Mouse (Mus musculus) thymus, postnatal 36 days (tissue): Measurements from ENCODE around the gene Ppp1r1c.
"Not testable (repeated sequence)": the region's sequence is repeated elsewhere in the genome, so short reads cannot be mapped to it uniquely, and the experiment has no call there.

Source experiments
- DNase-seq, 2 experiments: peaks; one replicate each; pipeline ENCODE4 v3.0.0; 2022; ENCODE audit warnings: mixed read lengths in 2 of 2

Gene Ppp1r1c

GRCm38 (mm10) chr2:79744164-79744563 lies 36.6 kb downstream of the Ppp1r1c start:
- no peak for DNase-seq

DNA sequence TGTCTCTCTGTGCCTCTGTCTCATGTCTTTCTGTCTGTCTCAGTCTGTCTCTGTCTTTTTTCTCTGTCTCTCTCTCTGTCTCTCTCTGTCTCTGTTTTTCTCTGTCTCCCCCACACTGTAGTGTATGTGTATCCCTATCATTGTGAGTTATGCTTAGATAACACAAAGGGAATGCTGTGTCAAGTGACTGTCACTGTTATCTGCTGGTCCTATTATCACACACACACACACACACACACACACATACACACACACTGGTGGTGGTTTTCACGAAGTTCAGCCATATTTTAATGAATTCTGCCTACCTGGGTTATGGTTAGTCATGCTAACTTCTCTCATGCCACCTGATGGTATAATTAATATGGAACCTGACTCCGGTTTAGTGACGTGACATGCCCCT lies 44.1 kb downstream of the Ppp1r1c start:
- no peak for DNase-seq

- DNase-seq: no peak
Measured at GRCm38 (mm10) chr2:79760018-79760417, 52.4 kb downstream of the Ppp1r1c start.

DNA sequence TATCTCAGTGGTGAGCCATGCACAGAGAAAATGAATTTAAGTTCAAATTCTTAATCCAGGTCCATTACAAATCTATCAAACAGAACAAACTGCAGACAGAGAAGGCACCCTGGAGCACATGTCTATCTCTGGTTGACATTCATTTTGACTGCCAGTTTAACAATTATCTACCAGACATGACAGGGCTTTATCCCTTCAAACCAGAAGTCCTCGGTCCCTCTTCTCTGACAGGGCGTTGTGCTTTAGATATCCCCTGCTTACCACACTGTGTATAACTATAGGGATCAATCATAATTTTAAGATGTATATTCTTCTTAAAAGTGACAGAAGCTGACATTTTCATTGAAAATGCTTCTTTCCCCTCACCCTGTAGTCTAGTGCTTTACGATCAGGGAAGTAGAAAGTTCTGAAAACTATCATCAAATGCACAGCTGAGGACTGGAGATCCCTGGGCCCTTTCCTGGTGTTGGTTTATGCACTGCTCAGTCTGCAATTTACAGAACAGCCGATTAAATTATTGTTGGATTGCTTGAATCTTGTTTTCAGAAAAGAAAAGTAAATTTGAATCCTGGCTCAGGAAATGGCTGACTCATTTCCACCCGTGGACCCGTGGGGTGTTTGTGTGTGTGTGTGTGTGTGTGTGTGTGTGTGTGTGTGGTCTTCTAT lies 55.3 kb downstream of the Ppp1r1c start:
- DNase-seq: no peak

DNA sequence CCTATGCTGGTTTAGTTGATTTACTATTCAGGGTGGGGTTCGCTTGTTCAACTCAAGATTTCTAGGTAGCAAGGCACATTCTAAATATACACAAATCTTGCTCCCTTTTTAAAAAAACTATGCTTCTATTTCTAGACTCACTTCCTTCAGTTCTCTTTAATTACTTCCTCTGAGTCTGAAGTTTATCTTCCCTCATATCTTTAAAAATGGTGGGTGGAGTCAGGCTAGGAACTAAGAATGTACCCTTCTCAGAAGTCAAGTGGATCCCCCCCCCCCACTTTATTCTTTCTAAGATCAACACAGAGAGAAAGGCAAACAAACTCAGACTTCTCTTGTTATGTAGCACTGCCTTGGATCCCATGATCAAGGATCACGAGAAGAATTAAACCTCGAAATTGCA lies 57.5 kb downstream of the Ppp1r1c start:
- DNase-seq: no peak

GRCm38 (mm10) chr2:79765723-79766122 lies 58.1 kb downstream of the Ppp1r1c start:
- DNase-seq: no peak

- no peak for DNase-seq
Measured at GRCm38 (mm10) chr2:79768625-79769024, 61.0 kb downstream of the Ppp1r1c start.

GRCm38 (mm10) chr2:79770307-79770706 lies 62.7 kb downstream of the Ppp1r1c start:
- no peak for DNase-seq

- peak; percentile 11 to 16 for DNase-seq
Measured at GRCm38 (mm10) chr2:79774372-79774771, 66.8 kb downstream of the Ppp1r1c start.

- no peak for DNase-seq
Measured at GRCm38 (mm10) chr2:79777801-79778200, 70.2 kb downstream of the Ppp1r1c start.

- DNase-seq: no peak
Measured at GRCm38 (mm10) chr2:79780772-79781171, 73.2 kb downstream of the Ppp1r1c start.

DNA sequence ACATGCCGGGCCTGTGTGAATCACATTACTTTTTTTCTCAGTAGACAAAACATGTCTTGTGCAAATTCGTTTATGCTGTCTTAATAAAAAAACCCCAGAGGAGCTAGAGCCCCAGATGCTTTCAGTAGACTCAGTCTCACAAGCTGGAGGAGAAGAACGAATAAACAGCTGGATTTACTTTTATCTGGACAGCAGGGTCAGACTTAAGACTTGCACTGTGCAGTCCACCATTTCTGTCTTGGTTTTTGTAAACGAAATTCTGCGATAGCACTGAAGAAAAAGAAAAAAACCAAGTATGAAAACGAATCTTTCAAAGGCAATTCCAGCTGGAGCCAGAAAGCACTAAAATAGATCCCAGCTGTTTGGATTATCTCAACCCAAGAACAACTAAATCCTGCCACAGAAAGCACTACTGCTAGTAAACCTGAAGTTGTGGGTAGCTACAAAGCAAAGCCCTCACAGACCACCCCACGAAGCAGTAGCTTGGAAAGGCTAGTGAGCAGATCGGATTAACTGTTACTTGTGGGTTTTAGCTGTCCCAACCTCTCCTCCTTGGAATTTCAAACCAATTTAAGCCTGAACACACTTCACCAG lies 78.1 kb downstream of the Ppp1r1c start:
- DNase-seq: no peak

GRCm38 (mm10) chr2:79786467-79786866 lies 78.9 kb downstream of the Ppp1r1c start:
- DNase-seq: no peak

GRCm38 (mm10) chr2:79793186-79793585 lies 85.6 kb downstream of the Ppp1r1c start:
- no peak for DNase-seq

GRCm38 (mm10) chr2:79797444-79797843 lies 89.9 kb downstream of the Ppp1r1c start:
- no peak for DNase-seq

- DNase-seq: no peak
Measured at GRCm38 (mm10) chr2:79798627-79799026, 91.0 kb downstream of the Ppp1r1c start.

- DNase-seq: no peak
Measured at GRCm38 (mm10) chr2:79815708-79816484, 108.3 kb downstream of the Ppp1r1c start.

DNA sequence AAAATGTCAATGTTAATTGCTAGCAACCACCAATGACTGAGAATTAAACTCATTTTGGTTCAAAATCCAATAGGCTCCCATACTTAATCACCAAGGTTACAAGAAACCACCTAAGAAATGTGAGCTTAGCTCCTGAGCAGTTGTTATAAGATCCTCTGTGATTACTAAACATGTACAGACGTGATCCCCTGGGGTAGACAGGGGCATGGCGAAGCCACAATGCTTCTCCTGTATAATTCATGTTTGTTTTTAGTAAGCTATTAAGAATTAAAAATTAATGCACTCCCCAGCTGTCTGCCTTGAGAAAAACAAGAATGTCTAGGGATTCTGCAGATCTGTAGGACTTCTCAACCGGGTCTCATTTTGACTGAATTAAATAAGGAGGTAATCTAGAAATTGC lies 112.0 kb downstream of the Ppp1r1c start:
- DNase-seq: no peak

GRCm38 (mm10) chr2:79825853-79826252 lies 118.3 kb downstream of the Ppp1r1c start:
- DNase-seq: no peak

DNA sequence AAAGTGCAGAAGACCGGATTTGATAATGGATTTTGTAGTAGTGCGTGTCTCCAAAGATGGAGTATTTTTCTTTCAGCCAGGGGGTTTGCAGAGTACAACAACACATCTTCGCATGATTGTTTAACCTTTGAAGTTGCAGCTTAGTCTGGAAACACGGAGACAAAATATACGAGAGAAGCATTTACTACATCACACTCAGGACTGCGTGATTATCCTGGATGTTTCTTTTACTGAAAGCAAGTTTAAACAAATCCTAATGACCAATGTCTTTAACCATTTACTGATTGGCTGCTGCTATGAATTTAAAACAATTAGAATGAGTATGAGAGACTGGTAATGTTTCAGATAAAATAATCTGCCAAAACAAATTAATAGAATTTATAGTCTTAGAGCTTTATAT lies 131.5 kb downstream of the Ppp1r1c start:
- DNase-seq: no peak

GRCm38 (mm10) chr2:79839513-79839912 lies 131.9 kb downstream of the Ppp1r1c start:
- no peak for DNase-seq

DNA sequence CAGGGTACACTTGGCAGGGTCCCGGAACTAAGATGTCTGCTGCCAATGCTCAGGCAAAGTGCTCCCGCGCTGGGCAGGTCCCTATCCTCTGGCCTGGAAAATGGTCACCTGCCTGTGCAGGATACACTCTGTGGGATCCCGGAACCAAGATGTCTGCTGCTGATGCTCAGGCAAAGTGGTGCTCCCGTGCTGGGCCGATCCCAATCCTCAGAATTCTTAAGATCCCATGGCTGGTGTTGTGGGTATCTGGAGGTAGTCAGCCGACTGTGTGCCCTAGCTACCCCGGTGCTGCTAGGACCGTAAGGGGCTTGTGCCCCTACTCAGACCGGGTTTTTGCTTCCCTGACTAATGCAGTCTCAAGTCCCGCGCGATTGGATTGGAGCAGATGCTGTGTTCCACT lies 139.8 kb downstream of the Ppp1r1c start:
- not testable (repeated sequence) for DNase-seq

DNA sequence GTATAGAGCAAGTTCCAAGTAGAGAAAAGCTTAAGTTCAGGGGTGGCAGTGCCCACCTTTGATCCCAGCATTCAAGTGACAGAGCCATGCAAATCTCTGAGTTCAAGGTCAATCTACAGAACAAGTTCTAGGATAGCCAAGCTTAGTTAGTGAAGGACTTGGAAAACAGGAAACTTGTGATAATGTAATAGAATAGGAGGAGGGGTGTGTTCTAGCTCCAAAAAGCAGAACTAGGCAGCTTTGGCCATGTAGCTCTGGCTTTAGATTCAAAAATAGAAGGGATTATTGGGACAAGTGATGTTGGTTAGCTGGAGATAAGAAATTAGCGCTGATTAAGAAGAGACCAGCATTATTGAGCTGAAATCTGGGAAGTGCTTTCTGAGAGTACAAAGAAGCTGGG lies 149.3 kb downstream of the Ppp1r1c start:
- no peak for DNase-seq
